Mouse (Mus musculus): Measurements from ENCODE around the gene Gm773.
"Not testable (repeated sequence)": the region's sequence is repeated elsewhere in the genome, so short reads cannot be mapped to it uniquely, and the experiment has no call there.

The Gm773 gene

DNA sequence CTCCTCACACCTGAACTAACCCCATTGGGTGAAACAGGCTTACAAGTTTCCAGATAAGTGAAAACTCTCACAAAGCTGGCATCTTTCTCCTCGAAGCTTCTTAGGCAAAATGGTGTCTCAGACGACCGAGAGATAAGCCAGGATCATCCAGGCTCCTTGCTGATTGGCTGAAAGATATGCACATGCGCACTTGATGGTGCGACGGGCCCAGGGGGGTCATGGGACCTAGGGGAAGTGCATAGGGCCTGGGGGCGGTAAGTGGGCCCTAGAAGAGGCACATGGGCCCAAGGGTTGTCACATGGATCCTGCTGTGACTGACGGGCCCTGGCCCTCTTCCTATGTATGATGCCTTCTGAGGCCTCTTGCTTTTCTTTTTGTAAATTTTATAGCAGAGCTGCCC is at the start of gene Gm773:
Gene Gm773 (minus strand): TSS at position 111 of the 400 bp plus-strand sequence.
- DNase-seq, result no peak

DNA sequence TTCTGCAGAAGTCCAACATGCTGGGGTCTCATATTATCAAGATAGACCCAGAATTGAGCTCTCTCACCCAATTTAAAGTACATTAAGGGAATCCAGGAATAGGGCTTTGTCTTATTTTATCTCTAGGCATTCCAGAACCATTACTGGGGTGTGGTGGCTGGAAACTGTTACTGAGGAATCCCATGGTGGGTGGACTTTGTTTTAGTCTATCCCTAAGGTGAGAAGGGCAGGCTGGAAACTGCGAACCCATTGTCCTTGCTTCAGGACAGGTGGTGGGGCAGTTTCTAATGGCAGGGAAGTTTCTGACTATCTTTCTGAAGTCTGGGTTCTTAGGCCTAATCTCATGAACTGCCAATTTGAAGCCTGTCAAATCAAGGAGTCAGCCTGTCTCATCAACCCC is 26.2 kb downstream of the Gm773 start:
- not testable (repeated sequence) for DNase-seq

DNA sequence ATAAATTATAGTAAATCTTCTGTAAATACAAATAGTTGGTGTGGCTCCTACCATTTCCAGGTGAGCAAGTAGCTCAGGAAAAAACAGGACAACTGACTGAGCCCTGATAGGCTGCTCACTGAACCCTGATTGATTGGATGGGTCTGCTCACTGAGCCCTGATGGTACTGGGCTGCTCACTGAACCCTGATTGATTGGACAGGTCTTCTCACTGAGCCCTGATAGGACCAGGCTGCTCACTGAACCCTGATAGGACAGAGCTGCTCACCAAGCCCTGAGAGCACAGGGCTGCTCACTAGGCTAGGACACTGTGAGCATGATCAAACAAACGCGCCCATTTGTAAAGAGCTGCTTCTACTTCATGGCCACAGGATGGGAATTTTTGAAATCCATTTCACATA is 61.3 kb downstream of the Gm773 start:
- DNase-seq, result no peak

Data from layer of hippocampus, adult 9-11 months (tissue).